ENCODE assay signal across 9 mouse cellular contexts in the genomic region with DNA sequence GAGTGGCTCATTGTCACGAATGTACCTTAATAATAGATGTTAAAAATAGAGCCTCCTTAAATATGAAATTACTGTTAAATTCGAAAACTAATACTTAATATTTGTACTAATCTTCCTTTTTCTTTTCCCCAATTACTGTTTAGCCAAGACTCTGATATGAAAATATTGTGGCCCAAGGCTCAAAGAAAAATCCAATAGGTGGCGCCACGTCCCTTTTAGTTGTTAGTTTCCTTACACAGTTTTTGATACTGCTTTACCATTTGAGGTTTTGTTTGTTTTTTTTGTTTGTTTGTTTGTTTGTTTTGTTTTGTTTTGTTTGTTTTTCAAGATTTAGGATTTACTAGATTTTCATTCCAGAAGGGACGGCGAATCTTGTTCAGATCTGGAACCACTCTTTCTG. TPM values are rescaled to one million over a fixed set of nuclear protein-coding genes. Genes with fewer than 3 reads are reported as not detected.
A peak's percentile ranks its signal among the peaks of the same experiment; 100 is the strongest.
DNase-seq lines count a peak whose midpoint lies in the region; ATAC-seq and TF ChIP-seq lines count a peak whose summit lies in the region.
"Had no signal": no experiment of that assay in that cellular context is flagged by ENCODE, and none has a peak within 500 bp of the region (broad histone marks: within the 10 kb centered on the region; RNA-seq: fewer than 3 reads in every experiment).

No protein-coding gene starts in this region.

- H3K9me3 ChIP-seq in heart, postnatal 0 days (replicated peaks; ENCODE audit: control insufficient read depth, low read length) = no peaks in the 10 kb centered on the region
- H3K9me3 ChIP-seq in lung, postnatal 0 days (ENCODE audit: low read length) = no peaks in the 10 kb centered on the region
- H3K9me3 ChIP-seq: heart, embryonic 10.5 days had no signal

- peak; percentile 56 for TF ChIP-seq CTCF in heart, postnatal 0 days (IDR thresholded peaks at IDR 0.05; ENCODE audit: low read depth)
- peak; percentile 50 for TF ChIP-seq CTCF in lung, postnatal 0 days (IDR thresholded peaks at IDR 0.05)
- TF ChIP-seq CTCF in lung, adult 2 months (IDR thresholded peaks at IDR 0.05; ENCODE audit: insufficient read depth, low read length) = no peak
- TF ChIP-seq CTCF in brain, embryonic 14.5 days (IDR thresholded peaks at IDR 0.05; ENCODE audit: borderline replicate concordance, extremely low read depth, insufficient read depth, insufficient read length) = no peak
- TF ChIP-seq CTCF in cerebellum, adult 2 months (IDR thresholded peaks at IDR 0.05; ENCODE audit: borderline replicate concordance, insufficient read depth, low read depth, low read length) = no peak

- H3K27ac ChIP-seq in heart, postnatal 0 days (ENCODE audit: low read depth) = no peak overlapping the region
- no peak overlapping the region for H3K27ac ChIP-seq in lung, postnatal 0 days (ENCODE audit: low read length)
- H3K27ac ChIP-seq in cerebellum, adult 2 months (ENCODE audit: insufficient read depth, low read length) = no peak overlapping the region
- H3K27ac ChIP-seq: heart, embryonic 10.5 days had no signal

- DNase-seq in heart, postnatal 0 days (ENCODE audit: low spot score) = peak; percentile 21
- DNase-seq in heart, postnatal 25 days (ENCODE audit: low spot score) = no peak
- peak; percentile 16 for DNase-seq in lung, postnatal 0 days (ENCODE audit: low spot score)
- no peak for DNase-seq in lung, adult 2 months
- DNase-seq in brain, embryonic 14.5 days (ENCODE audit: low read depth) = peak; percentile 52
- DNase-seq in retina, embryonic 14.5 days (ENCODE audit: low spot score) = peak; percentile 69
- no peak for DNase-seq in cerebellum, adult 2 months

- ATAC-seq in heart, postnatal 0 days (ENCODE audit: insufficient read depth, low read depth) = no peak
- ATAC-seq in lung, postnatal 0 days = no peak
- no peak for ATAC-seq in megakaryocyte, adult 5-6 weeks (ENCODE audit: poor library complexity, severe bottlenecking)

- H3K4me1 ChIP-seq in heart, postnatal 0 days (ENCODE audit: control insufficient read depth, insufficient read depth) = 0 out of 2 replicates have a peak, but pooled peaks cover 7% of the 10 kb centered on the region
- H3K4me1 ChIP-seq in lung, postnatal 0 days (ENCODE audit: insufficient read depth, low read depth, low read length) = no peaks in the 10 kb centered on the region
- H3K4me1 ChIP-seq in lung, adult 2 months (ENCODE audit: control insufficient read depth, insufficient read depth, low read length) = no peaks in the 10 kb centered on the region
- no peaks in the 10 kb centered on the region for H3K4me1 ChIP-seq in cerebellum, adult 2 months (ENCODE audit: control insufficient read depth, insufficient read depth, low read length)

- no peak for TF ChIP-seq EP300 in heart, postnatal 0 days (IDR thresholded peaks at IDR 0.05; ENCODE audit: low read depth)
- no peak for TF ChIP-seq EP300 in lung, postnatal 0 days (IDR thresholded peaks at IDR 0.05)

- H3K4me2 ChIP-seq in heart, postnatal 0 days (ENCODE audit: low read depth, low read length) = no peak overlapping the region
- no peak overlapping the region for H3K4me2 ChIP-seq in lung, postnatal 0 days (replicated peaks; ENCODE audit: low read depth, low read length)

- H3K27me3 ChIP-seq in heart, postnatal 0 days (ENCODE audit: control insufficient read depth, insufficient read depth, low read length) = no peaks in the 10 kb centered on the region
- no peaks in the 10 kb centered on the region for H3K27me3 ChIP-seq in lung, postnatal 0 days (replicated peaks; ENCODE audit: insufficient read depth, low read length)
- no peaks in the 10 kb centered on the region for H3K27me3 ChIP-seq in cerebellum, adult 2 months (ENCODE audit: control insufficient read depth, insufficient read depth, low read length)

- H3K36me3 ChIP-seq in heart, postnatal 0 days (replicated peaks; ENCODE audit: control insufficient read depth, insufficient read depth, low read length) = no peaks in the 10 kb centered on the region
- H3K36me3 ChIP-seq in lung, postnatal 0 days (ENCODE audit: insufficient read depth, low read length) = no peaks in the 10 kb centered on the region
- H3K36me3 ChIP-seq: heart, embryonic 10.5 days had no signal

- no peak for TF ChIP-seq POLR2A in lung, adult 2 months (IDR thresholded peaks at IDR 0.05; ENCODE audit: borderline replicate concordance, extremely low read depth, low read depth, low read length)
- no peak for TF ChIP-seq POLR2A in brain, embryonic 14.5 days (IDR thresholded peaks at IDR 0.05; ENCODE audit: borderline replicate concordance, extremely low read depth, insufficient read depth, insufficient read length, poor library complexity, severe bottlenecking)
- TF ChIP-seq POLR2A in cerebellum, adult 2 months (IDR thresholded peaks at IDR 0.05; ENCODE audit: borderline replicate concordance, insufficient read depth, low read length) = no peak

- intact Hi-C loops in heart, postnatal 25 days (cut with DNase I) = no loop called here

- H3K4me3 ChIP-seq in heart, postnatal 0 days (ENCODE audit: low read depth, low read length) = no peak overlapping the region
- H3K4me3 ChIP-seq in lung, postnatal 0 days (ENCODE audit: low read depth, low read length) = no peak overlapping the region
- no peak overlapping the region for H3K4me3 ChIP-seq in lung, adult 2 months (replicated peaks; ENCODE audit: extremely low read depth, low read depth, low read length)
- H3K4me3 ChIP-seq in cerebellum, adult 2 months (replicated peaks; ENCODE audit: insufficient read depth, low read depth, low read length) = no peak overlapping the region
- H3K4me3 ChIP-seq: heart, embryonic 10.5 days had no signal

- H3K9ac ChIP-seq in heart, postnatal 0 days (replicated peaks; ENCODE audit: low read depth, low read length) = no peak overlapping the region
- H3K9ac ChIP-seq in lung, postnatal 0 days (replicated peaks; ENCODE audit: low read depth) = no peak overlapping the region

- 55% methylated on average over 6 of the region's 6 CpGs for WGBS in heart, postnatal 0 days
- 61% methylated on average over 6 of the region's 6 CpGs for WGBS in lung, postnatal 0 days
- WGBS in lung, adult 2 months = 57% methylated on average over 6 of the region's 6 CpGs
- WGBS in cerebellum, adult 2 months = 67% methylated on average over 6 of the region's 6 CpGs

RNA-seq across cellular contexts. Expression of gene Fam149a, which starts 19.8 kb away (rescaled TPM):
- total RNA-seq in heart, postnatal 0 days (2014; rRNA removed; ENCODE audit: low replicate concordance) = 4.9 and 7.3 TPM in 2 replicates
- 2.4 and 2.6 TPM in 2 replicates for polyA plus RNA-seq in heart, postnatal 0 days (2015; fragmentation: Nextera tagmentation; extraction: Ambion mirVana)
- 1 to 10 TPM; 3.2 to 4.1 TPM for total RNA-seq in heart, postnatal 25 days (2021)
- 7.3 and 8.4 TPM in 2 replicates for polyA plus RNA-seq in lung, postnatal 0 days (2015; fragmentation: Nextera tagmentation; extraction: Ambion mirVana)
- polyA plus RNA-seq in lung, adult 2 months (2012; rRNA removed) = 10.7 and 10.9 TPM in 2 replicates
- 5.1 and 7.9 TPM in 2 replicates for polyA plus RNA-seq in brain, embryonic 14.5 days (2012; rRNA removed)
- 14.3 and 15.1 TPM in 2 replicates for polyA plus RNA-seq in cerebellum, adult 2 months (2012; rRNA removed)
- 0.31 and 0.36 TPM in 2 replicates for total RNA-seq in megakaryocyte, adult 5-6 weeks (2015)
- 0.15 TPM in 1 of 2 replicates, not detected in the other for total RNA-seq in megakaryocyte, adult 5-6 weeks (2017)

RNA-seq across cellular contexts. Expression of gene Cyp4v3, which starts 29.3 kb away (rescaled TPM):
- total RNA-seq in heart, postnatal 0 days (2014; rRNA removed; ENCODE audit: low replicate concordance) = 0.15 and 1.3 TPM in 2 replicates
- 0.65 and 0.83 TPM in 2 replicates for polyA plus RNA-seq in heart, postnatal 0 days (2015; fragmentation: Nextera tagmentation; extraction: Ambion mirVana)
- total RNA-seq in heart, postnatal 25 days (2021) = 1 to 10 TPM; 1.9 to 2.1 TPM
- 13.2 and 13.6 TPM in 2 replicates for polyA plus RNA-seq in lung, postnatal 0 days (2015; fragmentation: Nextera tagmentation; extraction: Ambion mirVana)
- polyA plus RNA-seq in lung, adult 2 months (2012; rRNA removed) = 7.4 and 9.7 TPM in 2 replicates
- 0.82 and 1.3 TPM in 2 replicates for polyA plus RNA-seq in brain, embryonic 14.5 days (2012; rRNA removed)
- 4.8 and 5.4 TPM in 2 replicates for polyA plus RNA-seq in cerebellum, adult 2 months (2012; rRNA removed)
- total RNA-seq in megakaryocyte, adult 5-6 weeks (2015) = 18.4 and 21.6 TPM in 2 replicates
- 18.0 and 21.5 TPM in 2 replicates for total RNA-seq in megakaryocyte, adult 5-6 weeks (2017)

RNA-seq across cellular contexts. Expression of gene Tlr3, which starts 48.6 kb away (rescaled TPM):
- total RNA-seq in heart, postnatal 0 days (2014; rRNA removed; ENCODE audit: low replicate concordance) = 2.9 and 6.6 TPM in 2 replicates
- 2.3 and 2.9 TPM in 2 replicates for polyA plus RNA-seq in heart, postnatal 0 days (2015; fragmentation: Nextera tagmentation; extraction: Ambion mirVana)
- total RNA-seq in heart, postnatal 25 days (2021) = 1 to 10 TPM; 7.0 to 7.3 TPM
- 6.3 and 7.3 TPM in 2 replicates for polyA plus RNA-seq in lung, postnatal 0 days (2015; fragmentation: Nextera tagmentation; extraction: Ambion mirVana)
- 5.3 and 6.8 TPM in 2 replicates for polyA plus RNA-seq in lung, adult 2 months (2012; rRNA removed)
- 1.2 and 1.3 TPM in 2 replicates for polyA plus RNA-seq in brain, embryonic 14.5 days (2012; rRNA removed)
- 7.9 and 9.6 TPM in 2 replicates for polyA plus RNA-seq in cerebellum, adult 2 months (2012; rRNA removed)
- 1.8 and 2.2 TPM in 2 replicates for total RNA-seq in megakaryocyte, adult 5-6 weeks (2015)
- total RNA-seq in megakaryocyte, adult 5-6 weeks (2017) = 0.29 and 0.41 TPM in 2 replicates

RNA-seq across cellular contexts. Expression of gene Gm45753, which starts 54.1 kb away (rescaled TPM):
- not detected in 2 replicates for total RNA-seq in heart, postnatal 0 days (2014; rRNA removed; ENCODE audit: low replicate concordance)
- not detected in 2 replicates for polyA plus RNA-seq in heart, postnatal 0 days (2015; fragmentation: Nextera tagmentation; extraction: Ambion mirVana)
- total RNA-seq in heart, postnatal 25 days (2021) = not detected
- polyA plus RNA-seq in lung, postnatal 0 days (2015; fragmentation: Nextera tagmentation; extraction: Ambion mirVana) = 0.05 and 0.12 TPM in 2 replicates
- polyA plus RNA-seq in lung, adult 2 months (2012; rRNA removed) = 0.11 TPM in 1 of 2 replicates, not detected in the other
- polyA plus RNA-seq in brain, embryonic 14.5 days (2012; rRNA removed) = not detected in 2 replicates
- polyA plus RNA-seq in cerebellum, adult 2 months (2012; rRNA removed) = not detected in 2 replicates
- not detected in 2 replicates for total RNA-seq in megakaryocyte, adult 5-6 weeks (2015)
- 0.12 TPM in 1 of 2 replicates, not detected in the other for total RNA-seq in megakaryocyte, adult 5-6 weeks (2017)
- polyA plus RNA-seq: heart, embryonic 10.5 days had no signal

Comparison
In these comparisons a context has a peak if more than half of its experiments do, and no peak if none do; other contexts are left out.
1. DNase-seq: peak in heart, postnatal 0 days (single experiment), lung, postnatal 0 days (single experiment), brain, embryonic 14.5 days (single experiment) and retina, embryonic 14.5 days (single experiment); none in heart, postnatal 25 days (single experiment), lung, adult 2 months (single experiment) and cerebellum, adult 2 months (0 of 2).
2. CTCF ChIP-seq: peak in heart, postnatal 0 days (single experiment) and lung, postnatal 0 days (single experiment); none in lung, adult 2 months (single experiment), brain, embryonic 14.5 days (single experiment) and cerebellum, adult 2 months (single experiment).